ENCODE assay signal across 22 mouse cellular contexts in the genomic region with DNA sequence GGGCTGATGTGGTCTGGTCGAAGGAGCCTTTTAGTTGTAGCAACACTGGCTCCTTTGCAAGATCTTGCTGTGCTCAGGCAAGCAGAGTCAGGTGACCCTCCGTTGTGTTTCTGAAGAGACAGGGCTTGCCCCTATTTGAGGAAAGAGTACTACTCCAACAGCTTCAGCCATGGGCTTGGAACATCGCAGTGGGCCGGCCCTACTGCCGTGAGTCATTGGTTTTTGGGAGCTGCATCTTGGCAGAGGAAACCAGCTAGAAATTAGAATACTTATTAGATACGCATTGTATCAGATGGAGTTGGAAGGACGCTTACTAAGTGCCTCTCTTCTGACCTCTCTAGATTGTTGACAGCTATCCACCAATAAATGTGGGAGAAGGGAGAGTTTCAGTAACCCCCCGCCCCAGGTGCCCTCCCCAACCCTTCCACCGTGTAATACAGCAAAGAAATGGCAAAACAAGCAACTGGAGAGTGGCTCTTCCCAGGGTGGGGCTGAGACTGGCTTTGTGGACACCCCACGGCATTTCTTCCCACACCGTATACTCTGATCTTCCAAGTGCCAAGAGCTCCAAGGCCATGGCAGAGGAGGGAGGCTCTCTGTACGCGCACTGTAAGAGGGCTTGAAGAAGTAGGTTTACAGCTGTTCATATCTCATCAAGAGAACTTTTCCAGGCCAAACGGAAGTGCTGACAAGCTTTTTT. TPM values are rescaled to one million over a fixed set of nuclear protein-coding genes. Genes with fewer than 3 reads are reported as not detected.
DNase-seq lines count a peak whose midpoint lies in the region; ATAC-seq and TF ChIP-seq lines count a peak whose summit lies in the region.
"Had no signal": no experiment of that assay in that cellular context is flagged by ENCODE, and none has a peak within 500 bp of the region (broad histone marks: within the 10 kb centered on the region; RNA-seq: fewer than 3 reads in every experiment).

No protein-coding gene starts in this region.

- DNase-seq in gastrocnemius, adult 2 months = peak; percentile 32
- no peak for DNase-seq in gastrocnemius, adult 18-20 months (ENCODE audit: low spot score)
- DNase-seq in lung, postnatal 0 days (ENCODE audit: low spot score) = no peak
- no peak for DNase-seq in lung, postnatal 36 days
- DNase-seq in NIH3T3 (ENCODE audit: low read depth) = peak; percentile 72
- DNase-seq in skeletal muscle tissue, adult 2 months (ENCODE audit: low read depth, low spot score) = peak; percentile 25
- no peak for DNase-seq in cerebellum, postnatal 14 days
- DNase-seq: cerebellum, postnatal 10 days; embryo, embryonic 11 days; heart, adult 18-20 months; heart, postnatal 36 days; right cerebral cortex, postnatal 14 days; thymus, adult 2 months had no signal

- H3K27me3 ChIP-seq in lung, postnatal 0 days (replicated peaks; ENCODE audit: insufficient read depth, low read length) = no peaks in the 10 kb centered on the region
- H3K27me3 ChIP-seq: intestine, embryonic 15.5 days; limb, embryonic 12.5 days; liver, embryonic 12.5 days; lung, embryonic 15.5 days; midbrain, embryonic 12.5 days; neural tube, embryonic 13.5 days; Patski had no signal

- WGBS in lung, postnatal 0 days = 75% methylated on average over 14 of the region's 14 CpGs

- 0 out of 2 replicates have a peak, but pooled peaks have one; percentile 14 for ATAC-seq in lung, postnatal 0 days
- ATAC-seq: activated CD4-positive, CD25-positive, alpha-beta regulatory T cell, adult 4 months; intestine, embryonic 15.5 days; liver, embryonic 12.5 days had no signal

- no peak overlapping the region for H3K9ac ChIP-seq in lung, postnatal 0 days (replicated peaks; ENCODE audit: low read depth)
- H3K9ac ChIP-seq: hindbrain, embryonic 14.5 days; intestine, embryonic 15.5 days; limb, embryonic 12.5 days; liver, embryonic 12.5 days; lung, embryonic 15.5 days; midbrain, embryonic 12.5 days; neural tube, embryonic 13.5 days had no signal

- H3K4me2 ChIP-seq in lung, postnatal 0 days (replicated peaks; ENCODE audit: low read depth, low read length) = no peak overlapping the region
- H3K4me2 ChIP-seq: hindbrain, embryonic 14.5 days; intestine, embryonic 15.5 days; limb, embryonic 12.5 days; liver, embryonic 12.5 days; lung, embryonic 15.5 days; midbrain, embryonic 12.5 days; neural tube, embryonic 13.5 days had no signal

- no peak overlapping the region for H3K27ac ChIP-seq in gastrocnemius, adult 2 months
- H3K27ac ChIP-seq in lung, postnatal 0 days (ENCODE audit: low read length) = no peak overlapping the region
- H3K27ac ChIP-seq: hindbrain, embryonic 14.5 days; intestine, embryonic 15.5 days; limb, embryonic 12.5 days; liver, embryonic 12.5 days; lung, embryonic 15.5 days; midbrain, embryonic 12.5 days; neural tube, embryonic 13.5 days had no signal

- no peaks in the 10 kb centered on the region for H3K4me1 ChIP-seq in lung, postnatal 0 days (ENCODE audit: insufficient read depth, low read depth, low read length)
- H3K4me1 ChIP-seq: intestine, embryonic 15.5 days; liver, embryonic 12.5 days; lung, embryonic 15.5 days; midbrain, embryonic 12.5 days; neural tube, embryonic 13.5 days had no signal

- intact Hi-C loops in gastrocnemius, adult 2 months (cut with DNase I) = loop anchor here (10.0 kb wide), 1 partner anchor 289 kb away; no protein-coding TSS in a partner anchor

- H3K4me3 ChIP-seq in gastrocnemius, adult 2 months = no peak overlapping the region
- no peak overlapping the region for H3K4me3 ChIP-seq in lung, postnatal 0 days (ENCODE audit: low read depth, low read length)
- H3K4me3 ChIP-seq: intestine, embryonic 15.5 days; limb, embryonic 12.5 days; liver, embryonic 12.5 days; lung, embryonic 15.5 days; midbrain, embryonic 12.5 days; neural tube, embryonic 13.5 days had no signal

- no peaks in the 10 kb centered on the region for H3K36me3 ChIP-seq in lung, postnatal 0 days (ENCODE audit: insufficient read depth, low read length)

- TF ChIP-seq CTCF in gastrocnemius, adult 2 months (IDR thresholded peaks at IDR 0.05) = no peak
- no peak for TF ChIP-seq CTCF in lung, postnatal 0 days (IDR thresholded peaks at IDR 0.05)

- no peaks in the 10 kb centered on the region for H3K9me3 ChIP-seq in lung, postnatal 0 days (ENCODE audit: low read length)
- H3K9me3 ChIP-seq: intestine, embryonic 15.5 days; limb, embryonic 12.5 days; liver, embryonic 12.5 days; lung, embryonic 15.5 days; midbrain, embryonic 12.5 days; neural tube, embryonic 13.5 days had no signal

- no peak for TF ChIP-seq EP300 in lung, postnatal 0 days (IDR thresholded peaks at IDR 0.05)

RNA-seq across cellular contexts. Expression of gene Papss1, which starts 31.1 kb away (rescaled TPM):
- 1 to 10 TPM; 4.1 to 5.6 TPM for total RNA-seq in gastrocnemius, adult 2 months (2021)
- total RNA-seq in gastrocnemius, adult 18-20 months (2021) = 1 to 10 TPM; 4.6 to 5.4 TPM
- 45.9 and 50.4 TPM in 2 replicates for polyA plus RNA-seq in lung, postnatal 0 days (2015; fragmentation: Nextera tagmentation; extraction: Ambion mirVana)

Comparison
In these comparisons a context has a peak if more than half of its experiments do, and no peak if none do; other contexts are left out.
1. DNase-seq: peak in gastrocnemius, adult 2 months (single experiment), NIH3T3 (single experiment) and skeletal muscle tissue, adult 2 months (single experiment); none in gastrocnemius, adult 18-20 months (single experiment), lung, postnatal 0 days (single experiment), lung, postnatal 36 days (single experiment) and cerebellum, postnatal 14 days (0 of 2).